Mouse (Mus musculus) ES-Bruce4 (cell line): ENCODE results near the gene Tst. TPM values are rescaled to one million over a fixed set of nuclear protein-coding genes. Genes with fewer than 3 reads are reported as not detected.

ENCODE experiments used
- H3K27ac ChIP-seq: 2 replicates; pipeline ENCODE4 v1.5.1; 2012; ENCODE audit warnings: low read length, inconsistent platforms; ENCODE audit not compliant: insufficient read depth
- H3K27me3 ChIP-seq: 2 replicates; pipeline ENCODE4 v1.6.1; 2012; ENCODE audit warnings: mild to moderate bottlenecking, low read length, inconsistent platforms; ENCODE audit not compliant: control insufficient read depth, poor library complexity, insufficient read depth, severe bottlenecking
- H3K36me3 ChIP-seq: 2 replicates; pipeline ENCODE4 v1.6.1; 2012; ENCODE audit warnings: inconsistent platforms, mild to moderate bottlenecking, low read length, moderate library complexity; ENCODE audit not compliant: control insufficient read depth, poor library complexity, insufficient read depth, severe bottlenecking
- H3K4me1 ChIP-seq: one replicate; pipeline ENCODE4 v1.8.1; 2011; ENCODE audit warnings: low read length; ENCODE audit not compliant: control insufficient read depth, insufficient read depth
- H3K4me3 ChIP-seq: 2 replicates; pipeline ENCODE4 v1.5.1; 2011; ENCODE audit warnings: low read depth, mild to moderate bottlenecking, low read length
- H3K9ac ChIP-seq: 2 replicates; pipeline ENCODE4 v1.6.1; 2012; ENCODE audit warnings: low read depth, mild to moderate bottlenecking, inconsistent platforms; ENCODE audit not compliant: poor library complexity, severe bottlenecking
- H3K9me3 ChIP-seq: replicated peaks from 2 replicates; pipeline ENCODE4 v1.6.1; 2012; ENCODE audit warnings: mild to moderate bottlenecking, low read length, inconsistent platforms; ENCODE audit not compliant: control insufficient read depth, poor library complexity, insufficient read depth, severe bottlenecking
- CTCF ChIP-seq: IDR thresholded peaks from one replicate; pipeline ENCODE4 v1.8.1; 2011; ENCODE audit warnings: low read depth, low read length
- EP300 ChIP-seq: IDR thresholded peaks from 2 replicates; pipeline ENCODE4 v1.6.1; 2011; ENCODE audit warnings: low read depth, low read length; ENCODE audit not compliant: insufficient read depth
- POLR2A ChIP-seq: IDR thresholded peaks from one replicate; pipeline ENCODE4 v1.8.1; 2011; ENCODE audit warnings: low read length; ENCODE audit not compliant: insufficient read depth
- polyA plus RNA-seq: library from polyadenylated mRNA; stranded (reverse); fragments of >200 nt; gene quantifications from 2 replicates; pipeline ENCODE4 v1.2.4, GENCODE M21; 2011; ENCODE audit warnings: low read depth; ENCODE audit not compliant: missing spikeins, insufficient read depth, insufficient read length

Gene Tst
- polyA plus RNA-seq, result 9.8 and 10.5 TPM in 2 replicates

GRCm38 (mm10) chr15:78405517-78406211 lies at the start of gene Tst:
Gene Tst (minus strand): TSS chr15:78405907.
- peak within 1 kb of the TSS; percentile 87 for H3K27ac ChIP-seq
- TF ChIP-seq EP300 (0 out of 2 replicates have a peak, but pooled peaks have one; percentile 41), POLR2A (no peak), CTCF (no peak)
- H3K4me3 ChIP-seq, result peak within 1 kb of the TSS; percentile 91
- H3K36me3 ChIP-seq, result no peaks in the 10 kb centered on the region
- peak within 1 kb of the TSS; percentile 79 for H3K9ac ChIP-seq
- peaks cover 5% of the 10 kb centered on the region for H3K4me1 ChIP-seq
- no peaks in the 10 kb centered on the region for H3K9me3 ChIP-seq
- no peaks in the 10 kb centered on the region for H3K27me3 ChIP-seq

GRCm38 (mm10) chr15:78455168-78455567 lies 49.5 kb upstream of the Tst start:
- Histone ChIP-seq H3K9me3 (no peaks in the 10 kb centered on the region), H3K36me3 (no peaks in the 10 kb centered on the region), H3K4me3 (no peak overlapping the region), H3K27me3 (no peaks in the 10 kb centered on the region), H3K4me1 (no peaks in the 10 kb centered on the region), H3K27ac (no peak overlapping the region), H3K9ac (no peak overlapping the region)
- no peak for TF ChIP-seq POLR2A
- TF ChIP-seq CTCF, result no peak
- TF ChIP-seq EP300, result no peak

- H3K27ac ChIP-seq, result no peak overlapping the region
- no peaks in the 10 kb centered on the region for H3K27me3 ChIP-seq
- TF ChIP-seq EP300, result no peak
- no peak for TF ChIP-seq POLR2A
- no peak for TF ChIP-seq CTCF
- H3K9ac ChIP-seq, result no peak overlapping the region
- peaks cover 6% of the 10 kb centered on the region for H3K4me1 ChIP-seq
- no peaks in the 10 kb centered on the region for H3K36me3 ChIP-seq
- H3K9me3 ChIP-seq, result no peaks in the 10 kb centered on the region
- H3K4me3 ChIP-seq, result no peak overlapping the region
Measured at GRCm38 (mm10) chr15:78452929-78453328, 47.2 kb upstream of the Tst start.

GRCm38 (mm10) chr15:78451201-78451600 lies 45.5 kb upstream of the Tst start:
- no peaks in the 10 kb centered on the region for H3K36me3 ChIP-seq
- no peak overlapping the region for H3K4me3 ChIP-seq
- TF ChIP-seq CTCF (no peak), EP300 (no peak), POLR2A (no peak)
- peaks cover 6% of the 10 kb centered on the region for H3K4me1 ChIP-seq
- no peak overlapping the region for H3K9ac ChIP-seq
- no peaks in the 10 kb centered on the region for H3K27me3 ChIP-seq
- H3K27ac ChIP-seq, result no peak overlapping the region
- no peaks in the 10 kb centered on the region for H3K9me3 ChIP-seq

- Histone ChIP-seq H3K36me3 (no peaks in the 10 kb centered on the region), H3K4me3 (no peak overlapping the region), H3K27me3 (no peaks in the 10 kb centered on the region), H3K27ac (no peak overlapping the region), H3K9me3 (no peaks in the 10 kb centered on the region), H3K4me1 (peaks cover 6% of the 10 kb centered on the region), H3K9ac (no peak overlapping the region)
- TF ChIP-seq EP300 (0 out of 2 replicates have a peak, but pooled peaks have one; percentile 12), CTCF (no peak), POLR2A (no peak)
Measured at GRCm38 (mm10) chr15:78450419-78450768, 44.7 kb upstream of the Tst start.

DNA sequence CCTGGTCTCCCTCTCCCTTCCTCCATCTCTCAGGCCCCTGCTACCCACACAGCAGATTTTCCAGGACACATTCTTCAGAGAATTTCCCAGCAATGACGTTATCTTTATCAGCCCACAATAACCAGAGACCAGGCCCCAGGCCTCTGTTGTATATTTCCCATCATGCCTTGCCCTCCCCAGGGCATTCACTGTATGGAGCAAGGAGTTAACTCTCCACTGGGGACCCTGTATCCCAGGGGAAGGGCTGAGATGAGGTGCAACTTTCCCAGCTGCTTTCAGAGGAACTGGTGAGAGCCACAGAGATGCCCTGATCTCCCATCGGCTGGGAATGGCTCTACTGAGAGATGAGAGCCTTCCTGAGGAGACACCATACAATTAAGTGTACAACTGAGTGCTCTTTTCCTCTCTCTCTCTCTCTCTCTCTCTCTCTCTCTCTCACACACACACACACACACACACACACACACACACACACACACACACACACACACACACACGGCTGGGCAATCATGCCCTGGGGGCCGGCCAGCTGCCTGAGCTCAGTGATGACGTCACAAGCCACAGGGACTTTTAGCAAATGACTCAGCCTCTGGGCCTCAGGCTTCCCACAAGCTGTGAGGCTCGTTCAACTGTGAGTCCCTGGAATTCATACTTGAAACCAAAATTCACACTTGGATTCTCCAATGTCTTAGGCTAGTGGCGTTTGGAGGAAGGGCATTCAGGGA lies 44.1 kb upstream of the Tst start:
- TF ChIP-seq CTCF (no peak), EP300 (no peak), POLR2A (no peak)
- Histone ChIP-seq H3K36me3 (no peaks in the 10 kb centered on the region), H3K9ac (no peak overlapping the region), H3K9me3 (no peaks in the 10 kb centered on the region), H3K27ac (no peak overlapping the region), H3K4me1 (peaks cover 6% of the 10 kb centered on the region), H3K27me3 (no peaks in the 10 kb centered on the region), H3K4me3 (no peak overlapping the region)
